Mouse (Mus musculus): ENCODE measurements at regions not wholly inside any gene's neighbourhood (a gene's known extent, or its start where the extent isn't known, plus 50 kb on each side); places are given as distances from the start of the nearest gene placed in this dataset.

DNA sequence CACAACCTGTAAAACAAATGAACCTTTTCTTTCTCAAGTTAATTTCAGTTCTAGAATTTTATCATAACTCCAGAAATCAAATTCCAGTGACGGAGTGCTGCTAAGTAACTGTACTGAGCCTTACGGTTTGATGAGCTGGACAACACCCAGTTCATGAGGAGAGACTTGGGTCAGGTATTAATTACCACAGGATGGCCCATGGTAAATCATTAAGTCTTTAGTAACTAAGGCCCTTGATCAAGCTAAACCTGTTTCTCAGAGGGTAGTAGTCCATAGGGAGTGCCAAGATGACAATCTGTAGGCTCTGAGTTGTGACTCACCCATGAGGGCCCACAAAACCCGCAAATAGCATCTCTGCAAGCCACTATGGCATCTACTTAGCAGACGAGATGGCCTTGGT, 101.1 kb upstream of the Arhgap5 start:
- no peak for DNase-seq

DNA sequence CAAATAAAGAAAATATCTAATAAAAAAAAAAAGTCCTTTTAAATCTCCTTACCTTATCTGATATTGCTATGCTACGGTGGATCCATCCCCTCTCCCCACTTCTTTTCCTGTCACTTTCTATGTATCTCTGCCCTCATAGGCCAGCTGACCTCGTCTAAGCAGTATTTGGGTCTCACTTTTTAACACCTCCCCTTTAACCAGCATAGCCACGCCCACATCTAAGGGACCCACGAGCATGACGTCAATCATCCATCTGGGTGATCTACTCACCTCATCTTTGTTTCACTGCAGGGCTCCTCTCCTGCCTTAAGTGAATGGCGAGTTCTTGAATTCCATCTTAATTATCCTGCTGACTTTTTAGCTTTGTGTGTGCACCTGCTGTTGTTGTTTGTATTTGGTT, 97.4 kb upstream of the Arhgap5 start:
- no peak for DNase-seq

DNA sequence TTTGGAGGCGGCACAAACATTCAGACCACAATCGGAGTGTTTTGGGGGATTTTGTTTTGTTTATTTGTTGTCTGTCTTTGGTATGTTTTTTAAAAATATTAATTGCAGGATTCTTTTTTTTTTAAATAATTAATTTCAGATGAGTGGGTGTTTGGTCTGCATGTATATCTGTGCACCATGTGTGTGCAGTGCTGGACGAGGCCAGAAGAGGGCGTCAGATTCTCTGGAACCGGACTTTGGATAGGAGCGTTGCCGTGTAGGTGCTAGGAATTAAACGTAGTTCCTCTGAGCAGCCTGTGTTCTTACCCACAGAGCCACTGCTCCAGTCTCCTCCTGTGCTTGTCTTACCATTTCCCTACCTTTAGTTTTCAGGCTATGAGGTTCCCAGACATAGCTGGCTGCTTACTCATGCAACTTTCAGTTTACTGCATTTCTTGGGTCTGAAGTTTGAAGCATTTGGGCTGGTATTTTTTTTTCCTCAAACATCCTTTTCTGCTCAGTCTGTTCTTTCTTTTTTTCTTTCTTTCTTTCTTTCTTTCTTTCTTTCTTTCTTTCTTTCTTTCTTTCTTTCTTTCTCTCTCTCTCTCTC, 95.4 kb upstream of the Arhgap5 start:
- DNase-seq: no peak

DNA sequence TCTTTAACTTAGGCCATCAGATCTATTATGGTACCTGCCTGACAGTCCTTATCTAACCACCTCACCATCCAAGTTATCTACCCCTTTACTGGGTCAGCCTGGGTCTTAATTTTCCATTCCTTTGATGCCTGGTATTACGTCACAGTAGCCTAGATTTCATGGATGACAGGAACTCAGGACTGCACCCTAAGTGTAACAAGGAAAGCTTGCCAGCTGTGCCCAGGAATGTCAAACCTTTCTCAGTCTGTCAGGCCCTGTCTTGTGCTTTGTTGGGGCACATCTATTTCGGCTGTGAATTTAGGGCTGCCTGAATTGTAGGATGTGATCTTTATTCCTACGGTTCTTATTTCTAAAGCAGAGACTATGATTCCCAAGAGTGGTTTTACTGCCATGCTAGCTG, 94.6 kb upstream of the Arhgap5 start:
- DNase-seq: no peak

DNA sequence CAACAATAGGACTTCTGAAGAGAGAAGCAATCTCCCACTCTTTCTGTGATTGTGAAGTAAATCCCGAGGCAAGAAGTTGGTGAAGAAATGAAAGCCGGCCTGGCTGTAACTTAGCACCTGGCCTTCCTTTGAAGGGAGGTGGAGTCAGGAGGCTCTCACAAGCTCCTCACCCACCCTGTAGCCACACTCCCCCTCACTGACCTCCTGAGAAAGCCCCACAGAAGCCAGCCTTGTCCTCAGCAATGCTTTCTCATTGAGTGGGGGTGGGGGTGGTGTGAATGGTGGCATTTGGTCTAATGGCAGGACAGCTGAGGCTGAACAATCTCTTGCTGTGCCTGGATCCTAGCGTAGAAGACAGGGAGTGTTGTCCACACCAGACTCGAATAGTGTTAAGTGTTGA, 91.6 kb upstream of the Arhgap5 start:
- DNase-seq: no peak

DNA sequence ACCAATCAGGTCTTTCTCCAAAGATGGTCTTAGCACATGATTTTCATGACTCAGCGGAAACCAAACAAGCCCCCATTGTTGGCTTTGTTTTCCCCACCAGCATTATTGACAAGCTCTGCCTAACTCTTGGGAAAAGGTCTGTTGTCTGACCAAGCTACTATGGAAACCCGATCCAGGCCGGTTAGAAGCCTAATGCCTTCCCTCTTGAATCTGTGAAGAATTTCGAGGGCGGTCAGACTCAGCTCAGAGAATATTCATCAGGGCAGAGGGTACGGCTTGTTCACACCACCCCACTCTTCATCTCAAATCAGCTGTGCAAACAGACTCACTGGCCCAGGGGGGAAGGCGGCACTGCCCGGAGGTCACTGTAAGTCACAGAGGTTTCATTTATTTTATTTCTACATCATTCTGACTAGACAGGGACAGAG, 90.7 kb upstream of the Arhgap5 start:
- no peak for DNase-seq

DNA sequence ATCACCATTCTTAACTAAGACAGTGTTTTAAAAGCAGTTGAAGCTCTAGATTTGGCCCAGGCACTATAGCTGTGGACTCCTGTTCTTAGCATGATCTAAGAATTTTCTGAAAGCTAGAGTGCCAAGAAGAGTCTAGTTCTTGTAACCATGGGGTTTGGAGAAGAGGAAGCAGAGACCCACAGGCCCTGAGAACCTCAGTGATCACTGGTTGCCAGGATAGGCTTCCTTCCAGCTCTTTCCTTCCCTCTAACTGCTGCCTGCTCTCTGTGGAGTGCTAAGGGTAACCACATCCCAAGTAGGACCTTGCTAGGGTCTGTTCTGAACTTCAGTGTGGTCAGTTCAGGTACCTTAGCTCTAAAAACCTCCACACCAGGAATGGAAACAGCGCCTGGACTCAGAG, 81.0 kb upstream of the Arhgap5 start:
- DNase-seq: no peak

DNA sequence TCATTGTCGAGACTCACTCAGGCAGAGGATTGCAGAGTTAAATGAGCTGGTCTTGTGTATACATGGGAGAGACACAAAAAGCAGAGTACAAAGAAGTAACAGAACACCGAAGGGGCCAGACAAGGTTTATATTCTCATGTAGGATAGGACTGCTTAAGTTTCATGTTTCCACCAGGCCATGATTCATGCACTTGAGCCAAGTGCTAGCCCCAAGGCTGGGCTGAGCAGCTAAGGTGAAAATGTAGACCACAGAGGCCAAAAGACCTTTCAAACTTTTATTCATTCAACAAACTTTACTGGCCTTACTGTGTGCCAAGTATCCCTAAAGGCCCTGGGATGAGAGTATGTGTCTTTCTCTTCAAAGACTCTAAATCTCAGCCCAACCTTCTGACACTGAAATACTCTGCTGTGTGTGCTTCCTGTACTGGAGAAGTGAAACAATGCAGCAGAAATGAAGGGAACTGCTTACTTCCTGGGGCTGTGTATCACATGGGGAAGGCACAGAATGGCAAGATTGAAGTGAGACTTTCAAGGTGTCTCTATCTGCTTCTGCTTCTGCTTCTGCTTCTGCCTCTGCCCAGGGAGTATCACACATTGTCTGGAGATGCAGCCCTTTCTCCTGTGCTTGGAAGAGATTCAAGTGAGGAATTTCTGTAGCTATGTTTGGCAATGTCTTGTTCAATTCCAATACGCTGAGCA, 79.3 kb upstream of the Arhgap5 start:
- DNase-seq: no peak

DNA sequence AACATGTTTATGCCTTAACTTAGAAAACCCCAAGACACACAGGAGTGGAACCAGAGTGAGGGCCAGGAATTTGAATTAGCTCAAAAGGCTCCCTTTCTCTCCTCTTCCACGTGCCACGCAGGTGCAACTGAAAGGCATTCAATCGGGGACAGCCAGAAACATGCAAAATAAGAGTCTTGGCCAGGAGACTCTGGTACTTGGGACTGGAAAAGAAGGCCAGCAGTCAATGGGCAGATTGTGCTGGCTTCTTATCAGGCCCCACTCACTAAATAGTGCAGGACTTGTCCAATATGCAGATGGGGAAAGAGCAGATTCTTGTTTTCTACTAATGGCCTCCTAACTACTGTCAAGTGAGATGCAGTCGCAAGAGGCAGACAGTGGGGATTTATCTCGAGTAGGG, 73.8 kb upstream of the Arhgap5 start:
- DNase-seq: no peak

DNA sequence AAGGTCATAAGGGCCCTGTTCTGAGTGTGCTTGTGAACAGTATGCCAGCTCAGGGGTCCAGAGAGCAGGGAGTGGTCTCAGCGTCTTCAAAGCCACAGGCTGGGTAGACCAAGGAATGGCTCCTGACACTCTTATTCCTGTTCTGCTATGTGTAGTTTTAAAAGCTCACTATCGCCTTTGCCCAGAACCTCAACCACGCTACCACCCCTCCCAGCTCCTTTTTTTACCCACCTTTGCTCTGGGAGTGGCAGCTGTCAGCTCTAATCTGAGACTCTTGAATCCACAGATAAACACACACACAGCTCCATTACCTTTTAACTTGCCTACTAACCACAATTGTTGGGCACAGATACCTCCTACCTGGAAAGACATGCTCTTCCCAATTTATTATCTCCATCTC, 71.8 kb upstream of the Arhgap5 start:
- no peak for DNase-seq

DNA sequence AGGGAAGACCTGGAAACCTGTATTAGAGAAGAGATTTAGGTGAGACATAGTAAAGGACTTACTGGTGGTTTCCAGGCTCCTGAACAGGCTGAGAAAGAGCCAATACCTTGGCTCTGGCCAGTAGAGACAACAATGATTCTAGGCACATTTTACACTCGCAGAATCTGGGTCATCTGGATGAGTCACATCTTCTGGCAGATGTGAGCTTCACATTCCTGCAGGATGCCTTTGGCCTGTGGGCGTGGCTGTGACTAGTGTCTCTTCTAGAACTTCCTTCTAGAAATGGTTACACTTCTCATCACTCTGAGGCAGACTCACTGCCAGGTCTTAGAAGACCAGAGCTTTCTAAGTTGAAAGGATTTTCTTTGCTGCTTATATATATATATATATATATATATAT, 69.8 kb upstream of the Arhgap5 start:
- peak; percentile 11 for DNase-seq

DNA sequence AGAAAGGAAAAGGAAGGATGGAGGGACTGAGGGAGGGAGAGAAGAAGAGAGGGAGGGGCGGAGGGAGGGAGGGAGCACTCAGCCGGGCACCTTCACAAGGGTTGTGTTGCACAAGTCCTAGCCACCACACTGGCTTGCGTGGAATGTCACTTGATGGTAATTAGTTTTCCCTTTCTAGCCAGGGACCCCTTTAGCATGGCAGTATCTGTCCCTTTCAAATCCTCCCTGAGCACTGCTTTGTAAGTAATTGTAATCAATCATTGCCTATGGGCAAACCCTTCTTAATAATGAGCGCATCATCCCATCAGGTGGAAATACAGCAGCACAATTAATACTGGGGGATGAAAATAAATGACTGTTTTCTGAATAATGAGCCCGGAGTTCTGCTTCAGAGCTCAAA, 68.5 kb upstream of the Arhgap5 start:
- no peak for DNase-seq

DNA sequence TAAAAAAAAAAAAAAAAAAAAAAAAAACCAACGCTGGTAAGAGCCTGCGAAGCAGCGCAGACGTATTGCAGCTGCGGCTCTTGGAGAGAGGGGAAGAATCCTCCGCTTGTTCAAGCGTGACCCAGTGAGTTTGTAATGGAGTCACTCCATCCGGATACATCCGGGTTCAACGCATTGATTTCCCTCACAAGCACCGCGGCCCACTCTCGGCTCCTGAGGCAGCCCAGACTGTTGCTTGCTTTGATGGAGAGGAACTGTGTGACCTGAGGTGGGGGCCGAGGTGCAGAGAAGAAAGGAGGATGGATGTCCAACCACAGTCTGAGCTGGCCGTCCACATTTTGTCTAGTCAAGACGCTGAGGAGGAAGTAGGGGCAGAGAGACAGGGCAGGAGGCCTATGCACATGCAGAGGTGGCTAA, 68.0 kb upstream of the Arhgap5 start:
- no peak for DNase-seq

DNA sequence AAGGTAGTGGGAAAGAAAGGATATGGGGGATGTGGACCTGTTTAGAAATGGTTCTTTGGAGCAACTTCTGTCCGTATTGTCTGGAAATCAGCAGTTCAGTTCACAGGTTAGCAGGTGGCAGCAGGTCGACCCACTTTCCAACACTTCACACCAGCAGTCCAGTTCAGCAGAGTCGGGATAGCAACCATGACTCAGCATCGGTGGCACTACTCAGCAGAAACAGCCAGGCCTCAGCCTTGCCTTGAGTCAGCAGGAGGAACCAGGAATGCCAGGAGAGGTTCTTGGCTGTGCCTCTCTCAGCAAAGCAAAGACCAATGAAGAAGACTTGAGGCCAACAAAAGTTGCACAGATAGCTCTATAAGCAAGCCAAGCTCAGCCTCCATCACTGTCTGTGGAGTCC, 66.8 kb upstream of the Arhgap5 start:
- no peak for DNase-seq

DNA sequence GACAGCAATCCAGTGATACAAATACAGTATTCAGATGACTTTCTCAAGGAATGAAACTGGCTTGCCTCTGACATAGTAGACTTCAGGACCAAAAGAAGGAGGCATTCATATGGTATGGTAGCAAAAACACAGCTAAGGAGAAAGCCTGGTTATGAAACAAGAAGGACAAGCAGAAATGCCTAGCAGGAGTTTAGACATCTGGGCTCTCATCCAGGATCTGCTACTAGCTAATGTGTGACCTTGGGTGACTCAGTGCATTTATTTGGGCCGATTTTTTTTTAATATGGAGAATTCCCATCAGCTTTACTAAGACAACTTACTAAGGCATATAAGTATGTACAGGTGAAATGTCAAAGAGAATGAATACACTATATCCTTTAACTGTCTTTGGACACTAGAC, 64.5 kb upstream of the Arhgap5 start:
- DNase-seq: no peak

DNA sequence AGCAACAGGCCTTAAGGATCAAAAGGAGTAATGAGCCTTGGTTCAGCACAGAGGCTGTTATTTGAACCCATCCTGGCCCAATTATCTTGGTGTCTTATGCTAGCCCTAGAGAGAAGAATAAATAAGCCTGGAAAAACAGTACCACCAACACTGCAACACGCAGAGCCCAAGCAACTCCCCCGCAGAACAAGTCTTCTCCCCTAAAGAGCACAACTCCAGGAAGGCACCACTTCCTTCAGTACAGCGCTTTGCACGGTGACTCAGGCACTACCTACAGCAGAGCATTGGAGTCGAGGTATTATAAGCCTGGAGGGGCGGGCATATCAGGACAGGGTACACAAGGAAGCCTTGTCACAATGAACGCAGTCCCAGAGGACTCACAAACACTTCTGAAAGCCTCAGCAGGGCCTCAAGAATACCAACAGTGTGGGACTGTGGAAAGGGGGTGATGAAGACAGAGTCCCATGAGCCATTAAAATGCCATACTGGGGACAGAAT, 62.9 kb upstream of the Arhgap5 start:
- no peak for DNase-seq

DNA sequence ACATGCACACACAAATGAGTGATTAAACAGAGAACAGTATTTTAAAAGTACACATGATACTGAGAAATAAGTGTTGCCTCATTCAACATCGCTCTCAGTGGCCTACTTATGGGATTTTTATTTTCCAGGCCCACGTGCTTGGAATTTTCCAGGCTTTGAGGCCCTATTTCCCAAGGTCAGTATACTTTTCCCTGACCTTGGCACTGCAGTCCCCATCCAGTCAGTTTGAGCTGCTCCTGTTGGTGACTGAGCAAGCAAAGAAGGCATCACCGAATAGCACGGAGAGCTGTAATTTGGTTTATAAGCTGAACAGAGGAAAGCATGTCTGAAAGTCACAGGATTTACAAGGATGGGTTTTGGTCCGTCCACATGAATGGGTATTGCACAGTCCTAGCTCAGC, 61.4 kb upstream of the Arhgap5 start:
- DNase-seq: no peak

DNA sequence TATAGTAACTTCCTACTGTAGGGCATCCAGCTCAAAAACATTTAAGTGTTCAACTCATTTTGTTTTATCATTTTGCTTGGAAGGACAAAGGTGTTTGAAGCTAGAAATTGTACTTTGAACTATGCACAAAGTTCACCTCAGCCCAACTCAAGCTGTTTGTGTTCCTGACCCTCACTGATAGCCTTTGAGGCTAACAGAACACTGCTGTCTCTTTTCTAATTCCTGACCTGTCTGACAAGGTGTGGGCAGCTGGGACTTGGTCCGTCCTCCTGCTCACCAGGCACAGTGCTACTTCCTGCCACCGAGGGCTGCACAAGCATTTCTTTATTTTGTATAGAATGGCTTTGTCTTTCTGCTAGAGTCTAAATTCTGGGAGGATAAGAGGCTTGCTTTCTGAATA, 58.0 kb upstream of the Arhgap5 start:
- no peak for DNase-seq

DNA sequence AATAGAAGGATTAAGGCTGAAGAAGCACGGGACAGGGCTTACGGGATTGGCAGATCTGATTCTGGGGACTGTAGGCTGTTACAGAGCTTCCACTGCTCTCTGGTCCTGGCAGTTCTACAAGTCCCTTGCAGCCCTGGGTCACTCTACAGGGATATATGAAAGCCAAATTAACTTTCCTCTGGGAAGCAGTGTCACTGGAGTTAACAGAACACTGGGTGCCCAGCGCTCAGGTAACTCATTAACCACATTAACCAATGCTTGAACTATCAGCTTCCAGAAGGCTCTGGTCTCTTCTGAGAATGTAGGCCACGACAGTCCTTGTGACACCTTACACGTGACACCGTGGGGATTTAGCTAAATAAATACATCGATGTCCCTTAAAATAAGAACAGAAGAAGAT, 57.3 kb upstream of the Arhgap5 start:
- no peak for DNase-seq

DNA sequence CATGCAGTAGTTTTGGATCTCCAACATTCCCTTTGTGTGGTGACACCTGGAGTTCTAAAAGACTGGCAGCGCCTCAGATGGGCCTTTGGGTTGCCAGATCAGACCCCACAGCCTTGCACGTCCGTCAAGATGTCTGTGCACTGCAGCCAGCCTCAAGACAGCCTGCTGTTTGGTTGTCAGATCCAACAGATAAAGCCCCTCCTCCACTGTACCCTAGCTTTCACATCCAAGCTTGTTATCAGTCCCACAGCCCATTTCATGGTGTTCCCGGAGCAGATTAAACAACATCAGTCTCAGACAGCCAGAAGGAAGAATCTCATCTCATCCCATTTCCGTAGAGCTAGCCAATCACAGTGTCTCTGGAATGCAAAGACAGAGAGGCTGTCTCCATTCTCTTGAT, 56.3 kb upstream of the Arhgap5 start:
- no peak for DNase-seq

DNA sequence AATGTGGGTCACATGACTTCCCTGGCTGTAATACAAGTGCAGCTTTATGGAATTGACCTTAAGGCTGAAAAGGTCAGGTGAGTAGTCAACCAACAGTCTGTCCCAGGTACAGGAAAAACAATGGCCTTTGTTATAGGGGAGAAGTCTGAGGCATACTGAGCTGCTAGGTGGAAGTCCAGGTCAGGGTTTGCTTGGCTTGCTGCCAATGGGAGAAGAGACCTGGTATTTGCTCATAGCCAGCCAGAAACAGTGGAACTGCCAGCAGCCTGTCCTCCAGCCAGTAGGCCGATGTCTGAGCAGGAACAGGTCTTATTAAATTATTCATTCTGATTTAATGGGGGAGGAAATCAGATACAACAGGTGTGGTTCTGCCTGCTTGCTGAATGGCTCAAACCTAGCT, 55.6 kb upstream of the Arhgap5 start:
- no peak for DNase-seq

DNA sequence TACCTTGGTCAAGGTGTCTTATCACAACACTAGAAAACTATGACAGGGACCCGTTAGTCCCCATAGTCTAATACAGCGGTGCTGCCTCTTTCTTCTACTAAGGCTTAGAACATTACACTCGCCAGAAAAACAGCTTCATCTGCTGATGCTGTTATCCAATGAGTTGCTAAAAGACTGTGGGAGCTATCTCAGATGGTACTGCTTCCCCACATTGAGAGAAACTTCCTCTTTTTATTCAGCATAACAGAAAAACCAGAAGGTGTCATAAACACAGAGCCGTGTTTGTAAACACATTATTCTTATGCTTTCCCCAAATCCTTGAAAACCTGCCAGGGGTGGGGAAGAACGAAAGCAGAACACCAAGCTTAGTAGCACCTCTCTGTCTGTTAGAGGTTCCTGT, 49.9 kb upstream of the Arhgap5 start:
- no peak for DNase-seq

All from gastrocnemius, postnatal 10 days (tissue).